Comparison of ENCODE assay signal across 12 mouse cellular contexts in genomic region chr6:99656088-99656487, GRCm38 (mm10). TPM values are rescaled to one million over a fixed set of nuclear protein-coding genes. Genes with fewer than 3 reads are reported as not detected.
"Had no signal": no experiment of that assay in that cellular context is flagged by ENCODE, and none has a peak within 500 bp of the region (broad histone marks: within the 10 kb centered on the region; RNA-seq: fewer than 3 reads in every experiment).

No protein-coding gene starts in this region.

- H3K9ac ChIP-seq: limb, embryonic 13.5 days; liver, embryonic 14.5 days; lung, embryonic 14.5 days; midbrain, embryonic 13.5 days had no signal

- H3K4me2 ChIP-seq: limb, embryonic 13.5 days; lung, embryonic 14.5 days; midbrain, embryonic 13.5 days had no signal

- H3K27me3 ChIP-seq: midbrain, embryonic 13.5 days had no signal

- H3K9me3 ChIP-seq: limb, embryonic 13.5 days; midbrain, embryonic 13.5 days had no signal

- H3K36me3 ChIP-seq: limb, embryonic 13.5 days; midbrain, embryonic 13.5 days had no signal

- DNase-seq: kidney, adult 18-20 months; kidney, postnatal 10 days; kidney, postnatal 4 days; left cerebral cortex, postnatal 4 days; lung, embryonic 14.5 days; lung, postnatal 10 days; right cerebral cortex, postnatal 14 days had no signal

- ATAC-seq: midbrain, embryonic 13.5 days had no signal

- H3K27ac ChIP-seq: layer of hippocampus, adult 2 months; limb, embryonic 13.5 days; liver, embryonic 14.5 days; midbrain, embryonic 13.5 days had no signal

- H3K4me3 ChIP-seq: layer of hippocampus, adult 2 months; limb, embryonic 13.5 days; midbrain, embryonic 13.5 days had no signal

RNA-seq across cellular contexts. Expression of gene Gpr27, which starts 36.4 kb away (rescaled TPM):
- total RNA-seq: megakaryocyte-erythroid progenitor cell, adult 5-6 weeks had no signal
